Mouse (Mus musculus): ENCODE measurements around the gene Pde11a.
A peak's percentile ranks its signal among the peaks of the same experiment; 100 is the strongest.

The Pde11a gene

GRCm38 (mm10) chr2:76029081-76029901 lies 309.3 kb downstream of the Pde11a start:
- peaks cover 3% of the 10 kb centered on the region; the same call in 1 of the 2 replicates for H3K27me3 ChIP-seq (ENCODE audit: insufficient read depth, low read length)
- no peak for TF ChIP-seq NANOG (IDR thresholded peaks at IDR 0.05; ENCODE audit: borderline replicate concordance, low read length)
- TF ChIP-seq CTCF (conservative IDR thresholded peaks at IDR 0.05; ENCODE audit: low read length) = no peak
- no peak for TF ChIP-seq POU5F1 (IDR thresholded peaks at IDR 0.05; ENCODE audit: borderline replicate concordance, low read length)
- H3K36me3 ChIP-seq (ENCODE audit: insufficient read depth, low read length) = no peaks in the 10 kb centered on the region
- H3K4me1 ChIP-seq (replicated peaks; ENCODE audit: low read depth, low read length) = peaks cover 18% of the 10 kb centered on the region
- H3K9me3 ChIP-seq (ENCODE audit: low read length) = no peaks in the 10 kb centered on the region
- H3K4me3 ChIP-seq (replicated peaks; ENCODE audit: low read length) = no peak overlapping the region

DNA sequence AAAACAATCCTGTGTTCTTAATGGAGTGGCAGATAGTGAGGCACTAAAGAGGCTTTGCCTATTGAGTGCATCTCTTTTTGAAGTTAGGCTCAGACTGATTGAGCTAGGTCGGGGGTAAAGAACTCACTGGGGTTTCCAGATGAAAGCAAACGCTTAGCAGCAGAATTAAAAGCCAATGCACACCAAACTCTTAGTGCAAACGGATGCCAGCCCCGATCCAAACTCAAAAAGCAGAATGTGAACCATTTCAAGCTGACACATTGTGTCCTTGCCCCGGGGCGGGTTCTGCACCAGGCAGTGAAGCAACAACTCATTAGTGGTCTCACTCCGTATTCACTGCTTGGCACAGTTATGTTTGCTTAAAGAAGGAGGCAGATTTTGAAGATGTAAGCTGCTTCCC lies 321.7 kb downstream of the Pde11a start:
- no peaks in the 10 kb centered on the region for H3K27me3 ChIP-seq (ENCODE audit: insufficient read depth, low read length)
- H3K9me3 ChIP-seq (ENCODE audit: low read length) = no peaks in the 10 kb centered on the region
- TF ChIP-seq POU5F1 (IDR thresholded peaks at IDR 0.05; ENCODE audit: borderline replicate concordance, low read length) = no peak
- no peak for TF ChIP-seq NANOG (IDR thresholded peaks at IDR 0.05; ENCODE audit: borderline replicate concordance, low read length)
- H3K4me1 ChIP-seq (replicated peaks; ENCODE audit: low read depth, low read length) = peaks cover 24% of the 10 kb centered on the region
- H3K4me3 ChIP-seq (replicated peaks; ENCODE audit: low read length) = no peak overlapping the region
- no peaks in the 10 kb centered on the region for H3K36me3 ChIP-seq (ENCODE audit: insufficient read depth, low read length)

DNA sequence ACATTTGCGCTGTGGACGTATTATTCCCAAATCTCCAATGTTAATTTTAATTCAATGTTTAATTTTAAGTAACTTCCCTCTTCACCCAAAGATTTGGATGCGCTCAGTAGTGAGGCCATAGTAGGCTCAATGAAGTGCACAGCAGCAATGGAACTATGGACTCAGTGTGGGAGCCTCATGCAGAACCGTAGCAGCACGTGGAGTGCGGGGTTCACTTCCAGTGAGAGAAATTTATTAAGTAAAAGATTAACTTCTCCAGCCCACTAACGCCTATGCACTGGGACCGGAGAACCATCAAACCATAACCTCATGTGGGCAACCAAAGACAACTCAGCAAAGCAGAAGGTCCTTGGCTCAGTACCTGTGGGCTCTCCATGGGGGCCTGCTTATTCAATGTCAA lies 322.4 kb downstream of the Pde11a start:
- TF ChIP-seq NANOG (IDR thresholded peaks at IDR 0.05; ENCODE audit: borderline replicate concordance, low read length) = no peak
- Histone ChIP-seq H3K4me3 (replicated peaks; ENCODE audit: low read length) (no peak overlapping the region), H3K36me3 (ENCODE audit: insufficient read depth, low read length) (no peaks in the 10 kb centered on the region), H3K27me3 (ENCODE audit: insufficient read depth, low read length) (0 out of 2 replicates have a peak, but pooled peaks cover 3% of the 10 kb centered on the region), H3K4me1 (replicated peaks; ENCODE audit: low read depth, low read length) (peaks cover 23% of the 10 kb centered on the region), H3K9me3 (ENCODE audit: low read length) (no peaks in the 10 kb centered on the region)

DNA sequence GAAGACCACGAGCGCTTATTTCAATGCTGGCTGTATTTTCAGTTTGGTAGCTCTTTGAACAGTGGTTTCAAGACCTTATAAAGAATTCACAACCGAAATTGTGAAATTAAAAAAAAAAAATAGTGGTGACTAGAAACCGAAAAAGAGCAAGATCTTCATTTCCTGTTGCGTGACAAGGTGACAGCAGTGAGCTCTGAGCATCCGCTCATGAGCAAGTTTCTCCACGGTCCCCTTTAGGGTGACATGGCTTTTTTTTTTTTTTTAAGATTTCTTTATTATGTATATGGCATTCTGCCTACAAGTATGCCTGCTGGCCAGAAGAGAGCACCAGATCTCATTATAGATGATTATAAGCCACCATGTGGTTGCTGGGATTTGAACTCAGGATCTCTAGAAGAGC lies 323.1 kb downstream of the Pde11a start:
- TF ChIP-seq POU5F1 (IDR thresholded peaks at IDR 0.05; ENCODE audit: borderline replicate concordance, low read length) = no peak
- TF ChIP-seq NANOG (IDR thresholded peaks at IDR 0.05; ENCODE audit: borderline replicate concordance, low read length) = no peak
- TF ChIP-seq CTCF (conservative IDR thresholded peaks at IDR 0.05; ENCODE audit: low read length) = no peak
- H3K36me3 ChIP-seq (ENCODE audit: insufficient read depth, low read length) = no peaks in the 10 kb centered on the region

GRCm38 (mm10) chr2:76014659-76015058 lies 323.9 kb downstream of the Pde11a start:
- Histone ChIP-seq H3K36me3 (ENCODE audit: insufficient read depth, low read length) (no peaks in the 10 kb centered on the region), H3K9me3 (ENCODE audit: low read length) (no peaks in the 10 kb centered on the region), H3K27me3 (ENCODE audit: insufficient read depth, low read length) (0 out of 2 replicates have a peak, but pooled peaks cover 3% of the 10 kb centered on the region), H3K4me3 (replicated peaks; ENCODE audit: low read length) (no peak overlapping the region), H3K4me1 (replicated peaks; ENCODE audit: low read depth, low read length) (peaks cover 18% of the 10 kb centered on the region)
- TF ChIP-seq CTCF (conservative IDR thresholded peaks at IDR 0.05; ENCODE audit: low read length) = no peak
- no peak for TF ChIP-seq POU5F1 (IDR thresholded peaks at IDR 0.05; ENCODE audit: borderline replicate concordance, low read length)
- TF ChIP-seq NANOG (IDR thresholded peaks at IDR 0.05; ENCODE audit: borderline replicate concordance, low read length) = no peak

More for the DNA sequence above, 323.1 kb downstream of the Pde11a start:
- no peak overlapping the region for H3K4me3 ChIP-seq (replicated peaks; ENCODE audit: low read length)
- 0 out of 2 replicates have a peak, but pooled peaks cover 3% of the 10 kb centered on the region for H3K27me3 ChIP-seq (ENCODE audit: insufficient read depth, low read length)
- H3K9me3 ChIP-seq (ENCODE audit: low read length) = no peaks in the 10 kb centered on the region
- H3K4me1 ChIP-seq (replicated peaks; ENCODE audit: low read depth, low read length) = peaks cover 18% of the 10 kb centered on the region

- Histone ChIP-seq H3K36me3 (ENCODE audit: insufficient read depth, low read length) (no peaks in the 10 kb centered on the region), H3K4me1 (replicated peaks; ENCODE audit: low read depth, low read length) (peaks cover 19% of the 10 kb centered on the region), H3K4me3 (replicated peaks; ENCODE audit: low read length) (no peak overlapping the region), H3K9me3 (ENCODE audit: low read length) (no peaks in the 10 kb centered on the region), H3K27me3 (ENCODE audit: insufficient read depth, low read length) (no peaks in the 10 kb centered on the region)
- TF ChIP-seq POU5F1 (IDR thresholded peaks at IDR 0.05; ENCODE audit: borderline replicate concordance, low read length) = no peak
- no peak for TF ChIP-seq CTCF (conservative IDR thresholded peaks at IDR 0.05; ENCODE audit: low read length)
- TF ChIP-seq NANOG (IDR thresholded peaks at IDR 0.05; ENCODE audit: borderline replicate concordance, low read length) = no peak
These were observed 332.4 kb downstream of the Pde11a start for GRCm38 (mm10) chr2:76006194-76006593.

GRCm38 (mm10) chr2:76002899-76003298 lies 335.7 kb downstream of the Pde11a start:
- Histone ChIP-seq H3K4me3 (replicated peaks; ENCODE audit: low read length) (no peak overlapping the region), H3K9me3 (ENCODE audit: low read length) (no peaks in the 10 kb centered on the region), H3K27me3 (ENCODE audit: insufficient read depth, low read length) (no peaks in the 10 kb centered on the region; the same call in 1 of the 2 replicates), H3K36me3 (ENCODE audit: insufficient read depth, low read length) (no peaks in the 10 kb centered on the region), H3K4me1 (replicated peaks; ENCODE audit: low read depth, low read length) (peaks cover 29% of the 10 kb centered on the region)
- TF ChIP-seq CTCF (conservative IDR thresholded peaks at IDR 0.05; ENCODE audit: low read length) (no peak), POU5F1 (IDR thresholded peaks at IDR 0.05; ENCODE audit: borderline replicate concordance, low read length) (no peak), NANOG (IDR thresholded peaks at IDR 0.05; ENCODE audit: borderline replicate concordance, low read length) (no peak)

DNA sequence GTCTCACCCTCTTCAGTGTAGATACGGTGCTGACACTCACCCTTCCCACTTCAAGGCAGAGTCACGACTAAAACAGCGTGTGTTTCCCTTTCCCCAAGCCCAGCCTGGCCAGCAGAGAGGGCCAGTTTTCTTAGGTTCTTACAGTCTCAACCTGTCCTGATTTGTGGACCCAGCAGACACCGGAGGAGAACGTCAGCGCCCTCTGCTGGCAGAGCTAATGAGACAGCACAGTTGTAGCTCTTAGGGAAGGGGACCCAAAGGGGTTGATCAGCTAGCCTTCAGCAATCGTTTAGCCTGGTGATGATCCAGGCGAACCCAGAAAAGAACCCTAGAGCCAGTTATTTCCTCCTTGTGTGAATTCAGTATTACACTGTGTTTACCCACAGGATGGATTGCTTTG lies 337.2 kb downstream of the Pde11a start:
- no peaks in the 10 kb centered on the region for H3K36me3 ChIP-seq (ENCODE audit: insufficient read depth, low read length)
- H3K4me3 ChIP-seq (replicated peaks; ENCODE audit: low read length) = no peak overlapping the region
- H3K27me3 ChIP-seq (ENCODE audit: insufficient read depth, low read length) = no peaks in the 10 kb centered on the region; the same call in 1 of the 2 replicates
- TF ChIP-seq POU5F1 (IDR thresholded peaks at IDR 0.05; ENCODE audit: borderline replicate concordance, low read length) (no peak), CTCF (conservative IDR thresholded peaks at IDR 0.05; ENCODE audit: low read length) (peak; percentile 56)
- H3K4me1 ChIP-seq (replicated peaks; ENCODE audit: low read depth, low read length) = peaks cover 25% of the 10 kb centered on the region
- no peaks in the 10 kb centered on the region for H3K9me3 ChIP-seq (ENCODE audit: low read length)

- H3K27me3 ChIP-seq (ENCODE audit: insufficient read depth, low read length) = no peaks in the 10 kb centered on the region; the same call in 1 of the 2 replicates
- no peaks in the 10 kb centered on the region for H3K36me3 ChIP-seq (ENCODE audit: insufficient read depth, low read length)
- peaks cover 17% of the 10 kb centered on the region; the same call in 1 of the 2 replicates for H3K4me1 ChIP-seq (replicated peaks; ENCODE audit: low read depth, low read length)
- H3K4me3 ChIP-seq (replicated peaks; ENCODE audit: low read length) = no peak overlapping the region
- TF ChIP-seq CTCF (conservative IDR thresholded peaks at IDR 0.05; ENCODE audit: low read length) (no peak), POU5F1 (IDR thresholded peaks at IDR 0.05; ENCODE audit: borderline replicate concordance, low read length) (no peak), NANOG (IDR thresholded peaks at IDR 0.05; ENCODE audit: borderline replicate concordance, low read length) (no peak)
- no peaks in the 10 kb centered on the region for H3K9me3 ChIP-seq (ENCODE audit: low read length)
These were observed 338.9 kb downstream of the Pde11a start for GRCm38 (mm10) chr2:75999636-76000035.

All from E14TG2a.4 (cell line).